Mouse (Mus musculus): Measurements from ENCODE around the gene Csmd2.

GRCm38 (mm10) chr4:128371766-128372165, 384.1 kb downstream of the Csmd2 start:
- no peak for TF ChIP-seq ZC3H11A (IDR thresholded peaks at IDR 0.05; ENCODE audit: borderline replicate concordance, low read depth, low read length)
- TF ChIP-seq MAFK (IDR thresholded peaks at IDR 0.05; ENCODE audit: insufficient read depth, low read depth, low read length) = no peak
- no peak for TF ChIP-seq ZNF384 (IDR thresholded peaks at IDR 0.05; ENCODE audit: low read depth, low read length)
